Mouse (Mus musculus) midbrain, embryonic 15.5 days (tissue): Measurements from ENCODE around the gene Rps10. TPM values are rescaled to one million over a fixed set of nuclear protein-coding genes. Genes with fewer than 3 reads are reported as not detected.

Experiments used
- polyA plus RNA-seq: library from polyadenylated mRNA; unstranded; fragments of >200 nt; fragmentation: Nextera tagmentation; extraction: Ambion mirVana; gene quantifications from 2 replicates; pipeline ENCODE4 v1.2.1, GENCODE M21; 2015

The Rps10 gene
- polyA plus RNA-seq, 1 experiment from 2014 or later, result 421 TPM

Other genes with a start within 250 kb of the Rps10 start
- gene Grm4, start 115.3 kb downstream of the Rps10 start, polyA plus RNA-seq, result 10.7 and 10.9 TPM in 2 replicates
- 138 and 141 TPM in 2 replicates for gene Hmga1, start 80.2 kb downstream of the Rps10 start, polyA plus RNA-seq
- gene AI413582, start 70.9 kb downstream of the Rps10 start, polyA plus RNA-seq, result 57.0 and 59.5 TPM in 2 replicates
- gene Nudt3, start 13.2 kb downstream of the Rps10 start, polyA plus RNA-seq, result 251 and 274 TPM in 2 replicates
- gene RPS10-NUDT3, start 1.4 kb downstream of the Rps10 start, polyA plus RNA-seq, result not detected in 2 replicates
- gene Pacsin1, start 18.8 kb upstream of the Rps10 start, polyA plus RNA-seq, result 55.5 and 55.7 TPM in 2 replicates
- gene Spdef, start 92.3 kb upstream of the Rps10 start, polyA plus RNA-seq, result 1.6 and 1.8 TPM in 2 replicates
- 10.9 and 11.4 TPM in 2 replicates for gene D17Wsu92e, start 184.0 kb upstream of the Rps10 start, polyA plus RNA-seq
- 204 and 212 TPM in 2 replicates for gene Snrpc, start 201.5 kb upstream of the Rps10 start, polyA plus RNA-seq
- gene Uhrf1bp1, start 219.8 kb upstream of the Rps10 start, polyA plus RNA-seq, result 7.0 and 7.1 TPM in 2 replicates